Mouse (Mus musculus): ENCODE data around the gene Wdhd1. TPM values are rescaled to one million over a fixed set of nuclear protein-coding genes. Genes with fewer than 3 reads are reported as not detected.
A peak's percentile ranks its signal among the peaks of the same experiment; 100 is the strongest.

Wdhd1 gene
- total RNA-seq, 2 experiments from 2014 or later: 1.9 to 3.0 TPM

- DNase-seq: no peak
Measured at GRCm38 (mm10) chr14:47221567-47221966, 55.1 kb downstream of the Wdhd1 start.

- DNase-seq: no peak
Measured at GRCm38 (mm10) chr14:47220231-47221025, 56.2 kb downstream of the Wdhd1 start.

- peak; percentile 25 to 41 for DNase-seq
Measured at GRCm38 (mm10) chr14:47218766-47219606, 57.7 kb downstream of the Wdhd1 start.

GRCm38 (mm10) chr14:47216541-47216940, 60.1 kb downstream of the Wdhd1 start:
- no peak for DNase-seq

- no peak for DNase-seq
Measured at GRCm38 (mm10) chr14:47214367-47214766, 62.3 kb downstream of the Wdhd1 start.

- DNase-seq: no peak
Measured at GRCm38 (mm10) chr14:47213305-47213704, 63.4 kb downstream of the Wdhd1 start.

- no peak for DNase-seq
Measured at GRCm38 (mm10) chr14:47209669-47210164, 66.9 kb downstream of the Wdhd1 start.

GRCm38 (mm10) chr14:47208564-47209493, 67.8 kb downstream of the Wdhd1 start:
- no peak for DNase-seq

- DNase-seq: no peak
Measured at GRCm38 (mm10) chr14:47206601-47207000, 70.1 kb downstream of the Wdhd1 start.

GRCm38 (mm10) chr14:47205270-47205972, 71.2 kb downstream of the Wdhd1 start:
- DNase-seq: no peak

GRCm38 (mm10) chr14:47197340-47197739, 79.3 kb downstream of the Wdhd1 start:
- DNase-seq: no peak

- DNase-seq: no peak
Measured at GRCm38 (mm10) chr14:47196711-47197110, 79.9 kb downstream of the Wdhd1 start.

- DNase-seq: no peak
Measured at GRCm38 (mm10) chr14:47194096-47194495, 82.6 kb downstream of the Wdhd1 start.

GRCm38 (mm10) chr14:47193506-47193905, 83.2 kb downstream of the Wdhd1 start:
- no peak for DNase-seq

GRCm38 (mm10) chr14:47191861-47192260, 84.8 kb downstream of the Wdhd1 start:
- DNase-seq: no peak

Other genes with a start within 250 kb of the Wdhd1 start
- gene Gch1, start 87.4 kb downstream of the Wdhd1 start, total RNA-seq (2021): 10 to 100 TPM; 75.6 to 78.0 TPM
- 10 to 100 TPM; 20.8 to 23.1 TPM for gene Socs4, start 74 bp upstream of the Wdhd1 start, total RNA-seq (2021)
- gene Mapk1ip1l, start 21.4 kb upstream of the Wdhd1 start, total RNA-seq (2021): 10 to 100 TPM; 79.2 to 82.5 TPM
- 10 to 100 TPM in 1 of 2 experiments, 1 to 10 TPM in 1; 9.5 to 16.2 TPM for gene Lgals3, start 90.9 kb upstream of the Wdhd1 start, total RNA-seq (2021)
- gene Dlgap5, start 141.6 kb upstream of the Wdhd1 start, total RNA-seq (2021): 1 to 10 TPM; 1.7 to 3.2 TPM
- 10 to 100 TPM; 27.5 to 38.2 TPM for gene Fbxo34, start 173.6 kb upstream of the Wdhd1 start, total RNA-seq (2021)

All from adrenal gland, postnatal 36 days (tissue).